Mouse (Mus musculus): ENCODE measurements around the gene Tmem156. TPM values are rescaled to one million over a fixed set of nuclear protein-coding genes. Genes with fewer than 3 reads are reported as not detected.

The Tmem156 gene
- polyA plus RNA-seq, 1 experiment from 2014 or later, result 0.13 TPM

- H3K4me1 ChIP-seq, result 0 out of 2 replicates have a peak, but pooled peaks cover 3% of the 10 kb centered on the region
- no peak overlapping the region for H3K27ac ChIP-seq (replicated peaks)
- H3K4me3 ChIP-seq, result no peak overlapping the region
- H3K4me2 ChIP-seq (replicated peaks), result no peak overlapping the region
- no peaks in the 10 kb centered on the region for H3K9me3 ChIP-seq
- ATAC-seq (replicated peaks), result no peak
- 90% methylated on average over 3 of the region's 3 CpGs for WGBS
- no peak overlapping the region for H3K9ac ChIP-seq (replicated peaks)
- no peaks in the 10 kb centered on the region for H3K36me3 ChIP-seq
- H3K27me3 ChIP-seq, result no peaks in the 10 kb centered on the region
Measured at GRCm38 (mm10) chr5:65096082-65096481, 4.2 kb upstream of the Tmem156 start.

GRCm38 (mm10) chr5:65094902-65095545 lies 3.1 kb upstream of the Tmem156 start:
- no peak for ATAC-seq (replicated peaks)
- 85% methylated on average over 7 of the region's 7 CpGs for WGBS

GRCm38 (mm10) chr5:65093769-65094168 lies 1.8 kb upstream of the Tmem156 start:
- Histone ChIP-seq H3K4me1 (no peaks in the 10 kb centered on the region), H3K4me3 (no peak overlapping the region), H3K27ac (replicated peaks) (no peak overlapping the region), H3K27me3 (no peaks in the 10 kb centered on the region), H3K4me2 (replicated peaks) (no peak overlapping the region), H3K36me3 (no peaks in the 10 kb centered on the region), H3K9me3 (no peaks in the 10 kb centered on the region), H3K9ac (replicated peaks) (no peak overlapping the region)
- ATAC-seq (replicated peaks), result no peak

More at GRCm38 (mm10) chr5:65094902-65095545, 3.1 kb upstream of the Tmem156 start:
- Histone ChIP-seq H3K4me1 (0 out of 2 replicates have a peak, but pooled peaks cover 2% of the 10 kb centered on the region), H3K9ac (replicated peaks) (no peak overlapping the region), H3K27ac (replicated peaks) (no peak overlapping the region), H3K27me3 (no peaks in the 10 kb centered on the region), H3K9me3 (no peaks in the 10 kb centered on the region), H3K4me2 (replicated peaks) (no peak overlapping the region), H3K36me3 (no peaks in the 10 kb centered on the region), H3K4me3 (no peak overlapping the region)

- no peak overlapping the region for H3K4me3 ChIP-seq
- no peaks in the 10 kb centered on the region for H3K36me3 ChIP-seq
- no peak for ATAC-seq (replicated peaks)
- H3K4me2 ChIP-seq (replicated peaks), result no peak overlapping the region
- H3K4me1 ChIP-seq, result no peaks in the 10 kb centered on the region
- H3K27me3 ChIP-seq, result no peaks in the 10 kb centered on the region
- no peaks in the 10 kb centered on the region for H3K9me3 ChIP-seq
- no peak overlapping the region for H3K27ac ChIP-seq (replicated peaks)
- H3K9ac ChIP-seq (replicated peaks), result no peak overlapping the region
- 77% methylated on average over 11 of the region's 11 CpGs for WGBS
Measured at GRCm38 (mm10) chr5:65091184-65091858, 611 bp downstream of the Tmem156 start.

GRCm38 (mm10) chr5:65089707-65090106 lies 2.2 kb downstream of the Tmem156 start:
- no peaks in the 10 kb centered on the region for H3K27me3 ChIP-seq
- no peak overlapping the region for H3K4me2 ChIP-seq (replicated peaks)
- WGBS, result 88% methylated on average over 3 of the region's 3 CpGs
- H3K27ac ChIP-seq (replicated peaks), result no peak overlapping the region
- H3K36me3 ChIP-seq, result no peaks in the 10 kb centered on the region
- no peak overlapping the region for H3K9ac ChIP-seq (replicated peaks)
- no peak for ATAC-seq (replicated peaks)
- no peaks in the 10 kb centered on the region for H3K4me1 ChIP-seq
- H3K4me3 ChIP-seq, result no peak overlapping the region
- H3K9me3 ChIP-seq, result no peaks in the 10 kb centered on the region

GRCm38 (mm10) chr5:65086522-65086921 lies 5.4 kb downstream of the Tmem156 start:
- WGBS, result 92% methylated on average over 6 of the region's 6 CpGs
- Histone ChIP-seq H3K4me1 (no peaks in the 10 kb centered on the region), H3K9ac (replicated peaks) (no peak overlapping the region), H3K27me3 (no peaks in the 10 kb centered on the region), H3K9me3 (no peaks in the 10 kb centered on the region), H3K4me2 (replicated peaks) (no peak overlapping the region), H3K36me3 (no peaks in the 10 kb centered on the region), H3K4me3 (no peak overlapping the region), H3K27ac (replicated peaks) (no peak overlapping the region)
- no peak for ATAC-seq (replicated peaks)

GRCm38 (mm10) chr5:65081836-65082235 lies 10.1 kb downstream of the Tmem156 start:
- H3K9ac ChIP-seq (replicated peaks), result no peak overlapping the region
- no peak overlapping the region for H3K27ac ChIP-seq (replicated peaks)
- no peaks in the 10 kb centered on the region for H3K4me1 ChIP-seq
- 84% methylated on average over 4 of the region's 4 CpGs for WGBS
- no peak overlapping the region for H3K4me3 ChIP-seq
- H3K4me2 ChIP-seq (replicated peaks), result no peak overlapping the region
- H3K9me3 ChIP-seq, result no peaks in the 10 kb centered on the region
- H3K36me3 ChIP-seq, result no peaks in the 10 kb centered on the region
- no peaks in the 10 kb centered on the region for H3K27me3 ChIP-seq
- no peak for ATAC-seq (replicated peaks)

GRCm38 (mm10) chr5:65079881-65080280 lies 12.1 kb downstream of the Tmem156 start:
- H3K27me3 ChIP-seq, result no peaks in the 10 kb centered on the region
- H3K36me3 ChIP-seq, result no peaks in the 10 kb centered on the region
- 0 out of 2 replicates have a peak overlapping the region, but pooled peaks have one; percentile 37 for H3K27ac ChIP-seq (replicated peaks)
- H3K9me3 ChIP-seq, result no peaks in the 10 kb centered on the region
- H3K4me3 ChIP-seq, result peak overlapping the region; percentile 31
- 0 out of 2 replicates have a peak overlapping the region, but pooled peaks have one; percentile 24 for H3K9ac ChIP-seq (replicated peaks)
- H3K4me2 ChIP-seq (replicated peaks), result peak overlapping the region; percentile 36
- 41% methylated on average over 9 of the region's 9 CpGs for WGBS
- no peaks in the 10 kb centered on the region for H3K4me1 ChIP-seq
- no peak for ATAC-seq (replicated peaks)

GRCm38 (mm10) chr5:65078081-65078480 lies 13.9 kb downstream of the Tmem156 start:
- 96% methylated on average over 4 of the region's 4 CpGs for WGBS
- H3K9ac ChIP-seq (replicated peaks), result no peak overlapping the region

GRCm38 (mm10) chr5:65076748-65077147 lies 15.2 kb downstream of the Tmem156 start:
- Histone ChIP-seq H3K4me1 (no peaks in the 10 kb centered on the region), H3K9me3 (no peaks in the 10 kb centered on the region), H3K4me2 (replicated peaks) (no peak overlapping the region), H3K27me3 (no peaks in the 10 kb centered on the region), H3K27ac (replicated peaks) (no peak overlapping the region), H3K9ac (replicated peaks) (no peak overlapping the region), H3K36me3 (no peaks in the 10 kb centered on the region), H3K4me3 (no peak overlapping the region)
- ATAC-seq (replicated peaks), result no peak
- 63% methylated on average over 3 of the region's 3 CpGs for WGBS

More at GRCm38 (mm10) chr5:65078081-65078480, 13.9 kb downstream of the Tmem156 start:
- ATAC-seq (replicated peaks), result no peak
- H3K9me3 ChIP-seq, result no peaks in the 10 kb centered on the region
- no peak overlapping the region for H3K4me2 ChIP-seq (replicated peaks)
- no peaks in the 10 kb centered on the region for H3K27me3 ChIP-seq
- H3K4me3 ChIP-seq, result no peak overlapping the region
- no peaks in the 10 kb centered on the region for H3K4me1 ChIP-seq
- H3K36me3 ChIP-seq, result no peaks in the 10 kb centered on the region
- H3K27ac ChIP-seq (replicated peaks), result no peak overlapping the region

GRCm38 (mm10) chr5:65076087-65076486 lies 15.8 kb downstream of the Tmem156 start:
- ATAC-seq (replicated peaks), result no peak
- Histone ChIP-seq H3K9me3 (no peaks in the 10 kb centered on the region), H3K27me3 (no peaks in the 10 kb centered on the region), H3K4me1 (no peaks in the 10 kb centered on the region), H3K4me2 (replicated peaks) (no peak overlapping the region), H3K27ac (replicated peaks) (no peak overlapping the region), H3K9ac (replicated peaks) (no peak overlapping the region), H3K36me3 (no peaks in the 10 kb centered on the region), H3K4me3 (no peak overlapping the region)
- WGBS, result 82% methylated on average over 2 of the region's 2 CpGs

GRCm38 (mm10) chr5:65074693-65075092 lies 17.2 kb downstream of the Tmem156 start:
- WGBS, result 67% methylated on average over 7 of the region's 7 CpGs
- no peak for ATAC-seq (replicated peaks)
- no peaks in the 10 kb centered on the region for H3K27me3 ChIP-seq
- H3K9ac ChIP-seq (replicated peaks), result no peak overlapping the region
- H3K4me1 ChIP-seq, result no peaks in the 10 kb centered on the region
- no peak overlapping the region for H3K4me3 ChIP-seq
- no peaks in the 10 kb centered on the region for H3K36me3 ChIP-seq
- no peak overlapping the region for H3K27ac ChIP-seq (replicated peaks)
- H3K4me2 ChIP-seq (replicated peaks), result no peak overlapping the region
- no peaks in the 10 kb centered on the region for H3K9me3 ChIP-seq
